Mouse (Mus musculus): ENCODE measurements around the gene Gm49396. TPM values are rescaled to one million over a fixed set of nuclear protein-coding genes. Genes with fewer than 3 reads are reported as not detected.

Gm49396 gene
- total and polyA plus RNA-seq, 3 experiments, result 1.1 to 1.9 (median 1.6) TPM

- no peaks in the 10 kb centered on the region; the same call in 1 of the 2 replicates for H3K4me1 ChIP-seq (ENCODE audit: control insufficient read depth, insufficient read depth, low read length)
- no peak overlapping the region for H3K4me3 ChIP-seq
- no peak for DNase-seq
- intact Hi-C loops (cut with DNase I), result loop anchor here (2.0 to 5.0 kb wide), 2 partner anchors 15 to 108 kb away; partner anchors contain the start of gene Arhgap33
- no peak for TF ChIP-seq EP300 (IDR thresholded peaks at IDR 0.05; ENCODE audit: insufficient read depth, low read depth, low read length)
- TF ChIP-seq CTCF (IDR thresholded peaks at IDR 0.05), result no peak
- no peak for TF ChIP-seq POLR2A (IDR thresholded peaks at IDR 0.05; ENCODE audit: insufficient read depth, low read depth, low read length)
- H3K36me3 ChIP-seq (ENCODE audit: control insufficient read depth, insufficient read depth, low read length), result no peaks in the 10 kb centered on the region
- no peaks in the 10 kb centered on the region for H3K27me3 ChIP-seq (ENCODE audit: control insufficient read depth, insufficient read depth, low read length)
- H3K27ac ChIP-seq, result no peak overlapping the region
- WGBS, result 73% methylated on average over 2 of the region's 2 CpGs
- H3K9ac ChIP-seq (ENCODE audit: low read depth, low read length), result no peak overlapping the region
- H3K79me2 ChIP-seq (replicated peaks; ENCODE audit: control insufficient read depth, insufficient read depth, low read length), result no peaks in the 10 kb centered on the region
Measured at GRCm38 (mm10) chr7:30549880-30550279, 13.3 kb upstream of the Gm49396 start.

- Histone ChIP-seq H3K4me3 (no peak overlapping the region), H3K4me1 (ENCODE audit: control insufficient read depth, insufficient read depth, low read length) (no peaks in the 10 kb centered on the region; the same call in 1 of the 2 replicates), H3K79me2 (replicated peaks; ENCODE audit: control insufficient read depth, insufficient read depth, low read length) (no peaks in the 10 kb centered on the region), H3K27ac (no peak overlapping the region), H3K9ac (ENCODE audit: low read depth, low read length) (no peak overlapping the region), H3K36me3 (ENCODE audit: control insufficient read depth, insufficient read depth, low read length) (no peaks in the 10 kb centered on the region), H3K27me3 (ENCODE audit: control insufficient read depth, insufficient read depth, low read length) (no peaks in the 10 kb centered on the region)
- WGBS, result 93% methylated on average over 1 of the region's 1 CpGs
- DNase-seq, result no peak
- intact Hi-C loops (cut with DNase I), result loop anchor here (2.0 kb wide), 1 partner anchor 16 kb away; the partner anchor contains the start of gene Arhgap33
- TF ChIP-seq EP300 (IDR thresholded peaks at IDR 0.05; ENCODE audit: insufficient read depth, low read depth, low read length) (no peak), POLR2A (IDR thresholded peaks at IDR 0.05; ENCODE audit: insufficient read depth, low read depth, low read length) (no peak), CTCF (IDR thresholded peaks at IDR 0.05) (no peak)
Measured at GRCm38 (mm10) chr7:30550603-30551002, 12.5 kb upstream of the Gm49396 start.

GRCm38 (mm10) chr7:30551445-30552101 lies 11.6 kb upstream of the Gm49396 start:
- intact Hi-C loops (cut with DNase I), result loop anchor here (2.0 kb wide), 1 partner anchor 17 kb away; the partner anchor contains the start of gene Arhgap33
- Histone ChIP-seq H3K4me1 (ENCODE audit: control insufficient read depth, insufficient read depth, low read length) (no peaks in the 10 kb centered on the region; the same call in 1 of the 2 replicates), H3K9ac (ENCODE audit: low read depth, low read length) (peak overlapping the region; percentile 78), H3K27me3 (ENCODE audit: control insufficient read depth, insufficient read depth, low read length) (no peaks in the 10 kb centered on the region), H3K4me3 (peak overlapping the region; percentile 60), H3K27ac (peak overlapping the region; percentile 99), H3K79me2 (replicated peaks; ENCODE audit: control insufficient read depth, insufficient read depth, low read length) (no peaks in the 10 kb centered on the region), H3K36me3 (ENCODE audit: control insufficient read depth, insufficient read depth, low read length) (no peaks in the 10 kb centered on the region)
- WGBS, result 2% methylated on average over 10 of the region's 10 CpGs
- no peak for DNase-seq
- TF ChIP-seq POLR2A (IDR thresholded peaks at IDR 0.05; ENCODE audit: insufficient read depth, low read depth, low read length) (no peak), CTCF (IDR thresholded peaks at IDR 0.05) (peak; percentile 77), EP300 (IDR thresholded peaks at IDR 0.05; ENCODE audit: insufficient read depth, low read depth, low read length) (peak; percentile 19; the same call in 1 of the 2 replicates)

- peak; percentile 95 to 98 for DNase-seq
- Histone ChIP-seq H3K4me3 (peak within 1 kb of the TSS; percentile 60), H3K79me2 (replicated peaks; ENCODE audit: control insufficient read depth, insufficient read depth, low read length) (no peaks in the 10 kb centered on the region), H3K27me3 (ENCODE audit: control insufficient read depth, insufficient read depth, low read length) (no peaks in the 10 kb centered on the region), H3K9ac (ENCODE audit: low read depth, low read length) (peak within 1 kb of the TSS; percentile 80), H3K4me1 (ENCODE audit: control insufficient read depth, insufficient read depth, low read length) (no peaks in the 10 kb centered on the region; the same call in 1 of the 2 replicates), H3K36me3 (ENCODE audit: control insufficient read depth, insufficient read depth, low read length) (no peaks in the 10 kb centered on the region), H3K27ac (peak within 1 kb of the TSS; percentile 99)
- TF ChIP-seq CTCF (IDR thresholded peaks at IDR 0.05), result peak; percentile 31
- TF ChIP-seq EP300 (IDR thresholded peaks at IDR 0.05; ENCODE audit: insufficient read depth, low read depth, low read length), result peak; percentile 60; the same call in 1 of the 2 replicates
- TF ChIP-seq POLR2A (IDR thresholded peaks at IDR 0.05; ENCODE audit: insufficient read depth, low read depth, low read length), result peak; percentile 97
- WGBS, result under 1% methylated on average over 44 of the region's 44 CpGs
- intact Hi-C loops (cut with DNase I), result no loop called here
Measured at GRCm38 (mm10) chr7:30552102-30553020, 10.8 kb upstream of the Gm49396 start, which contains the start of the genes Hspb6 and Proser3. Gene Hspb6 (plus strand): TSS chr7:30552178. Gene Proser3 (minus strand): TSS chr7:30552299.

- WGBS, result 2% methylated on average over 23 of the region's 23 CpGs
- no peaks in the 10 kb centered on the region; the same call in 1 of the 2 replicates for H3K4me1 ChIP-seq (ENCODE audit: control insufficient read depth, insufficient read depth, low read length)
- intact Hi-C loops (cut with DNase I), result no loop called here
- H3K27ac ChIP-seq, result peak overlapping the region; percentile 99
- 0 out of 2 replicates have a peak, but pooled peaks have one; percentile 3 for TF ChIP-seq CTCF (IDR thresholded peaks at IDR 0.05)
- peak; percentile 96 for TF ChIP-seq POLR2A (IDR thresholded peaks at IDR 0.05; ENCODE audit: insufficient read depth, low read depth, low read length)
- 0 out of 2 replicates have a peak, but pooled peaks have one; percentile 27 for TF ChIP-seq EP300 (IDR thresholded peaks at IDR 0.05; ENCODE audit: insufficient read depth, low read depth, low read length)
- H3K27me3 ChIP-seq (ENCODE audit: control insufficient read depth, insufficient read depth, low read length), result no peaks in the 10 kb centered on the region
- peak overlapping the region; percentile 80 for H3K9ac ChIP-seq (ENCODE audit: low read depth, low read length)
- H3K36me3 ChIP-seq (ENCODE audit: control insufficient read depth, insufficient read depth, low read length), result no peaks in the 10 kb centered on the region
- peak overlapping the region; percentile 60 for H3K4me3 ChIP-seq
- no peaks in the 10 kb centered on the region for H3K79me2 ChIP-seq (replicated peaks; ENCODE audit: control insufficient read depth, insufficient read depth, low read length)
- peak; percentile 77 for DNase-seq
Measured at GRCm38 (mm10) chr7:30553021-30553589, 10.0 kb upstream of the Gm49396 start.
